Mouse (Mus musculus) brain, embryonic 14.5 days (tissue): Measurements from ENCODE around the gene Gtf2f2.

Experiments
- CTCF ChIP-seq: fragments of 200-500 bp; IDR thresholded peaks from 2 replicates; pipeline ENCODE4 v1.5.1; 2012; ENCODE audit warnings: inconsistent platforms, mild to moderate bottlenecking, moderate library complexity, borderline replicate concordance; ENCODE audit not compliant: insufficient read depth, insufficient read length; ENCODE audit errors: extremely low read depth
- POLR2A ChIP-seq: fragments of 200-500 bp; IDR thresholded peaks from 2 replicates; pipeline ENCODE4 v1.6.1; 2012; ENCODE audit warnings: mild to moderate bottlenecking, inconsistent platforms, borderline replicate concordance; ENCODE audit not compliant: poor library complexity, insufficient read depth, insufficient read length, severe bottlenecking; ENCODE audit errors: extremely low read depth

GRCm38 (mm10) chr14:75906931-75907330 lies 103.7 kb downstream of the Gtf2f2 start:
- TF ChIP-seq POLR2A (no peak), CTCF (no peak)
